Mouse (Mus musculus): Measurements from ENCODE around the gene Chil6. TPM values are rescaled to one million over a fixed set of nuclear protein-coding genes. Genes with fewer than 3 reads are reported as not detected.

The Chil6 gene
- not detected for total RNA-seq (2021)
- long read RNA-seq, experiment 1, result 0 reads
- long read RNA-seq, experiment 2, result 0 reads

- DNase-seq (ENCODE audit: low spot score in 2 of 2), result no peak
Measured at GRCm38 (mm10) chr3:106406082-106406481, at the start of gene Chil6. Chil6 (minus strand) TSS chr3:106406182.

- DNase-seq (ENCODE audit: low spot score in 2 of 2), result no peak
Measured at GRCm38 (mm10) chr3:106452616-106453015, 46.6 kb upstream of the Chil6 start.

- no peak for DNase-seq (ENCODE audit: low spot score in 2 of 2)
Measured at GRCm38 (mm10) chr3:106449567-106449966, 43.6 kb upstream of the Chil6 start.

GRCm38 (mm10) chr3:106448995-106449394 lies 43.0 kb upstream of the Chil6 start:
- DNase-seq (ENCODE audit: low spot score in 2 of 2), result no peak

- DNase-seq (ENCODE audit: low spot score in 2 of 2), result peak; percentile 11 to 51
Measured at GRCm38 (mm10) chr3:106448571-106448970, 42.6 kb upstream of the Chil6 start.

Other genes starting within 250 kb of the Chil6 start
- not detected for gene Chil3, start 238.6 kb downstream of the Chil6 start, total RNA-seq (2021)
- gene Chil4, start 186.7 kb downstream of the Chil6 start, total RNA-seq (2021), result not detected
- under 1 TPM; 0.10 to 0.60 TPM for gene Dennd2d, start 76.2 kb upstream of the Chil6 start, total RNA-seq (2021)
- 10 to 100 TPM; 42.5 to 44.7 TPM for gene Dram2, start 141.6 kb upstream of the Chil6 start, total RNA-seq (2021)
- 10 to 100 TPM; 35.5 to 40.2 TPM for gene Cept1, start 141.6 kb upstream of the Chil6 start, total RNA-seq (2021)